Mouse (Mus musculus) kidney, embryonic 14.5 days (tissue): ENCODE measurements around the gene Trim10. TPM values are rescaled to one million over a fixed set of nuclear protein-coding genes. Genes with fewer than 3 reads are reported as not detected.

Experiments
- ATAC-seq: fragments of 200-750 bp; cut with Nextera tagmentation; 2 replicates; pipeline ENCODE4 v1.8.0; 2017; ENCODE audit warnings: moderate number of reproducible peaks, mild to moderate bottlenecking, moderate TSS enrichment, moderate library complexity; ENCODE audit not compliant: low FRiP score, low TSS enrichment
- H3K27ac ChIP-seq: fragments of 300-500 bp; sonication (generic); 2 replicates; pipeline ENCODE4 v1.5.1; 2014; ENCODE audit warnings: low read depth, mild to moderate bottlenecking, low read length, moderate library complexity, mixed read lengths
- H3K27me3 ChIP-seq: fragments of 300-500 bp; sonication (generic); 2 replicates; pipeline ENCODE4 v1.6.1; 2014; ENCODE audit warnings: mild to moderate bottlenecking, low read length; ENCODE audit not compliant: control insufficient read depth, insufficient read depth
- H3K36me3 ChIP-seq: fragments of 300-500 bp; sonication (generic); 2 replicates; pipeline ENCODE4 v1.6.1; 2014; ENCODE audit warnings: low read length, mixed read lengths; ENCODE audit not compliant: control insufficient read depth, insufficient read depth
- H3K4me1 ChIP-seq: fragments of 300-500 bp; sonication (generic); 2 replicates; pipeline ENCODE4 v1.6.1; 2014; ENCODE audit warnings: low read length, mixed read lengths; ENCODE audit not compliant: control insufficient read depth, insufficient read depth
- H3K4me2 ChIP-seq: fragments of 300-500 bp; sonication (generic); replicated peaks from 2 replicates; pipeline ENCODE4 v1.6.1; 2014; ENCODE audit warnings: low read depth, mild to moderate bottlenecking, low read length
- H3K4me3 ChIP-seq: fragments of 300-500 bp; sonication (generic); 2 replicates; pipeline ENCODE4 v1.5.1; 2014; ENCODE audit warnings: mild to moderate bottlenecking, low read length
- H3K9ac ChIP-seq: fragments of 300-500 bp; sonication (generic); 2 replicates; pipeline ENCODE4 v1.6.1; 2014; ENCODE audit warnings: low read depth, mild to moderate bottlenecking, low read length, moderate library complexity
- H3K9me3 ChIP-seq: fragments of 300-500 bp; sonication (generic); 2 replicates; pipeline ENCODE4 v1.6.1; 2016; ENCODE audit warnings: low read length; ENCODE audit not compliant: control insufficient read depth
- WGBS: fragments of 180-500 bp; shearing (Covaris S2); extraction: QIAGEN DNeasy Blood & Tissue Kit; methylation state at CpG from one replicate; pipeline ENCODE4 v1.1.7; 2014; 5-methylcytosine and 5-hydroxymethylcytosine counted together
- polyA plus RNA-seq: library from polyadenylated mRNA; unstranded; fragments of >200 nt; fragmentation: Nextera tagmentation; extraction: Ambion mirVana; gene quantifications from 2 replicates; pipeline ENCODE4 v1.2.1, GENCODE M21; 2014

Trim10 gene
- polyA plus RNA-seq, 1 experiment from 2014 or later = 2.9 TPM

DNA sequence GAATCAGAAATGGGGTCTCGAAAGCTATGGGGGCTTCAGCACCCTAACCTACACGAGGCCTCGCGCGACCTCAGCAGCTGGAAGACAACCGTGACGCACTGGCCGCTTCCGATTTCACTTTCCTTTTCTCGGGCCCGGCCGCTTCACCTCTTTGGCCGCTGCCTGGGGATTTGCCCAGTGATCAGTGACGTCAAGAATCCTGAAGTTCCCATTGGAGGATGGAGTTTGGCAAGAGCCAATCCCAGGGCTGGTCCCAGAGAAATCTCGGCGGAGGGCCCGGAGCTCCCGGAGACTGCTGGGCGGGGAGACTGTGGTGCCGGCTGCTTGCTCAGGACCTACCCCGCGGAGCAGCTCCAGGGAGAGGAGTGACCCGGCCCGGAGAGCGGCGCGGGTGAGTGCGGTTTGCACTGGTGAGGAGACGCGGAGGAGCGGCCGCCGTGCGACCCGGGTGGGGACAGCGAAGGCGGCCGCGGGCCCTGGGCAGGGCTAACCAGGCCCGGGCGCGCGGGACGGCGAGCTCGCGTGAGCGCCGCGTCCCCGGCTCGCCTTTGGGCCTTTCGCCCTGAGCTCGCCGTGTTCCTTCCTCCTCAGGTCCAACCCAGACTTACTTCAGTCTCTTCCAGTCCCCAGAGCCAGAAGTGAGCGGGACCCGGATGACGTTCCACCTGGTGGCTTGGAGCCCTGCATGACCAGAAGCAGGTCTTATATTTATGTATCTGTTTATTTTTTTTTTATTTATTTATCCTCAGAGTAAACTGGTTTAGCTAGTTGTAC is 32.3 kb upstream of the Trim10 start, which contains the start of gene Trim26:
TSS of gene Trim26 (plus strand) at position 261 of the 774 bp plus-strand sequence.
- Histone ChIP-seq H3K9me3 (no peaks in the 10 kb centered on the region), H3K9ac (peak within 1 kb of the TSS; percentile 87), H3K27me3 (no peaks in the 10 kb centered on the region), H3K27ac (peak within 1 kb of the TSS; percentile 92), H3K36me3 (no peaks in the 10 kb centered on the region), H3K4me3 (peak within 1 kb of the TSS; percentile 65), H3K4me1 (peaks cover 13% of the 10 kb centered on the region; the same call in 1 of the 2 replicates), H3K4me2 (peak within 1 kb of the TSS; percentile 63)
- under 1% methylated on average over 58 of the region's 58 CpGs for WGBS
- ATAC-seq = peak; percentile 99

- ATAC-seq = no peak
- no peak overlapping the region for H3K4me2 ChIP-seq
- H3K27me3 ChIP-seq = no peaks in the 10 kb centered on the region
- H3K9me3 ChIP-seq = no peaks in the 10 kb centered on the region
- H3K4me1 ChIP-seq = peaks cover 18% of the 10 kb centered on the region; the same call in 1 of the 2 replicates
- no peaks in the 10 kb centered on the region for H3K36me3 ChIP-seq
- WGBS = 82% methylated on average over 5 of the region's 5 CpGs
- no peak overlapping the region for H3K9ac ChIP-seq
- H3K27ac ChIP-seq = no peak overlapping the region
- no peak overlapping the region for H3K4me3 ChIP-seq
Measured at GRCm38 (mm10) chr17:36839001-36839400, 30.4 kb upstream of the Trim10 start.

GRCm38 (mm10) chr17:36839931-36840330 is 29.4 kb upstream of the Trim10 start:
- no peak overlapping the region for H3K9ac ChIP-seq
- H3K4me2 ChIP-seq = no peak overlapping the region
- H3K9me3 ChIP-seq = no peaks in the 10 kb centered on the region
- no peaks in the 10 kb centered on the region for H3K36me3 ChIP-seq
- 81% methylated on average over 3 of the region's 3 CpGs for WGBS
- H3K27ac ChIP-seq = no peak overlapping the region
- peaks cover 20% of the 10 kb centered on the region; the same call in 1 of the 2 replicates for H3K4me1 ChIP-seq
- no peaks in the 10 kb centered on the region for H3K27me3 ChIP-seq
- ATAC-seq = no peak
- H3K4me3 ChIP-seq = no peak overlapping the region

DNA sequence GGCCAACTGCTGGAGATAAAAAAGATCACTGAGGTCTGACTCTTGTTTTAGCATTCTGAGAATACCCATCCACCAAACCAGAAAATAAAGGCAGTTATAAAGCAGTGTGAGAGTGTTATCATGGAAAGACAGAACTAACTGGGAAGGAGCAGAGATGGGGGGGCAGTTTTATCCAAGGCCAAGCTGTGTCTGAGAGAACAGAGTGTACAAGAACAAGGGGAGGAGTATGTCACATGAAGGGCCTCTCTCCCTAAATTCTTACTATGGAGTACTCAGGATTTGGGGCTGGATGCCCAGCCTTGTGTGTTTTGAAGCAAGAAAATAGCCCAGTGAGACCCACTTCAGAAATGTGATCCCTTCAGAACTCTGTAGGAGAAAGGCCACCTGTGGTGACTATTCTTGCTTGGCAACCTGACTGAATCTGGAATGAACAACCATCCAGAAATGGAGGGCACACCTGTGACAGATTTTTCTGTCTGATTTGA is 28.4 kb upstream of the Trim10 start:
- Histone ChIP-seq H3K27me3 (no peaks in the 10 kb centered on the region), H3K4me2 (no peak overlapping the region), H3K9me3 (no peaks in the 10 kb centered on the region), H3K27ac (no peak overlapping the region), H3K4me1 (peaks cover 18% of the 10 kb centered on the region; the same call in 1 of the 2 replicates), H3K9ac (no peak overlapping the region), H3K36me3 (no peaks in the 10 kb centered on the region), H3K4me3 (no peak overlapping the region)
- ATAC-seq = no peak

- Histone ChIP-seq H3K9ac (no peak overlapping the region), H3K27me3 (no peaks in the 10 kb centered on the region), H3K27ac (no peak overlapping the region), H3K4me2 (no peak overlapping the region), H3K4me1 (peaks cover 7% of the 10 kb centered on the region; the same call in 1 of the 2 replicates), H3K4me3 (no peak overlapping the region), H3K9me3 (no peaks in the 10 kb centered on the region), H3K36me3 (peaks cover 4% of the 10 kb centered on the region; the same call in 1 of the 2 replicates)
- WGBS = 78% methylated on average over 7 of the region's 7 CpGs
- no peak for ATAC-seq
Measured at GRCm38 (mm10) chr17:36843696-36844095, 25.7 kb upstream of the Trim10 start.

DNA sequence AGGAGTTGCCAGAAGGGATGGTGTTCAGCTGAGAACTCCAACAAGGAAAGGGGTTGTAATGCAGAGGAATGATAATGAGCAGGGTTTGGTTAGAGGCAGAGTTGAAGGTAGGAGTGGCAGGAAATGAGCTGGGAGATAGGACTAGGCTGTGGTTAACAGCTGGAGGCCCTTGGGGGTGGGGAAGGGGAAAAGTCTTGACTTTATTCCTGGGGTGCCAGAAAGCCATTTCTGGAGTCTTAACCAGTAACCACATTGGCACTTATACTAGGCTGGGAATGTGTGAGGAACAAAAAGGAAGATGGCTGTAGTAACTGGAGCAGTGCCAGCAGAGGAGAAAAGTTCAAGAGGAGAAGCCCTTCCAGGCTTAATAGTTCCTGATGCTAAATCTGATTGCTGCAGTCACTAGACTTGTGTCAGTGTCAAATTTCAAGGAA is 25.1 kb upstream of the Trim10 start:
- no peak overlapping the region for H3K4me2 ChIP-seq
- no peak for ATAC-seq
- peaks cover 4% of the 10 kb centered on the region; the same call in 1 of the 2 replicates for H3K36me3 ChIP-seq
- H3K27ac ChIP-seq = no peak overlapping the region
- no peak overlapping the region for H3K4me3 ChIP-seq
- H3K27me3 ChIP-seq = no peaks in the 10 kb centered on the region
- H3K4me1 ChIP-seq = peaks cover 7% of the 10 kb centered on the region; the same call in 1 of the 2 replicates
- H3K9me3 ChIP-seq = no peaks in the 10 kb centered on the region
- no peak overlapping the region for H3K9ac ChIP-seq

DNA sequence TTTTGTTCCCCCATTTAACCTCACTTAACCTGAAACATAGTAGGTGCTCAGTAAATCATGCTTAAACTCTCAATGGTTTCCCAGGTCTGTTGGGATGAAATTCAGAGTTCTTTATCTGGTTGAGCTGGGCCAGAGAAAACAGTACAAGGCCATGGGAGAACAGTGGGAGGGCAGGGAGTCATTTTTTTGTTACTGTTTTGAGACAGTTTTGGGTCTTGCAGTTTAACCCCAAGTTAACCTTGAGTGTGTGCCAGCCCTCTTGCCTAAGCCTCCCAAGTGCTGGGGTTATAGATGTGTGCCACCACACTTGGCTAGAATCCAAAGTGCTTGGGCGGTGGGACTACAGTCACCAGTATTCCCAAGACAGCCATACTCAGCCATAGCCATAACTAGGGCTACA is 24.6 kb upstream of the Trim10 start:
- peaks cover 4% of the 10 kb centered on the region; the same call in 1 of the 2 replicates for H3K36me3 ChIP-seq
- no peak for ATAC-seq
- no peak overlapping the region for H3K4me3 ChIP-seq
- no peak overlapping the region for H3K4me2 ChIP-seq
- H3K4me1 ChIP-seq = peaks cover 7% of the 10 kb centered on the region; the same call in 1 of the 2 replicates
- WGBS = 69% methylated on average over 1 of the region's 1 CpGs
- no peaks in the 10 kb centered on the region for H3K9me3 ChIP-seq
- H3K9ac ChIP-seq = no peak overlapping the region
- H3K27ac ChIP-seq = no peak overlapping the region
- H3K27me3 ChIP-seq = no peaks in the 10 kb centered on the region

- H3K4me3 ChIP-seq = no peak overlapping the region
- H3K4me2 ChIP-seq = no peak overlapping the region
- H3K27me3 ChIP-seq = no peaks in the 10 kb centered on the region
- 82% methylated on average over 5 of the region's 5 CpGs for WGBS
- no peaks in the 10 kb centered on the region for H3K9me3 ChIP-seq
- peaks cover 35% of the 10 kb centered on the region for H3K36me3 ChIP-seq
- H3K4me1 ChIP-seq = peaks cover 3% of the 10 kb centered on the region; the same call in 1 of the 2 replicates
- H3K27ac ChIP-seq = no peak overlapping the region
- no peak overlapping the region for H3K9ac ChIP-seq
- no peak for ATAC-seq
Measured at GRCm38 (mm10) chr17:36848911-36849310, 20.5 kb upstream of the Trim10 start.

DNA sequence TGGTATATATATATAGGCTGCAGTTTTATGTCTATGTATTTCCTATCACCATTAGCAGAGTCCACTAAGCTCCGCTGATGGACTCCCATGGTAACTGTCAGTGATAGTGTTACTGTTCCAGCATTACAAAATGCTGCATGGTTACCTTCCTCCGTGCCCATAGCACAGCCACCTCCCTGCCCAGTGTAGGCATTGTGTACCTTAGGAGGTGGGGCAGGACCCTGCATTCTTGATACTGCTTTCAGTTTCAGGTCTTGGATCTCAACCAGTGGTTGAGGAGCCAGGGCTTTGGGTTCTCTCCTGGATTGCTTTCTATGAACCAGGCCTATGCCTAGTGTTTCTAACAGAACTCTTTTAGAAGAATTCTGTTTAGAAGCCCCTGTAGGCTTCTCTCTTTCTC is 19.4 kb upstream of the Trim10 start:
- Histone ChIP-seq H3K36me3 (peaks cover 42% of the 10 kb centered on the region), H3K4me1 (no peaks in the 10 kb centered on the region), H3K9ac (no peak overlapping the region), H3K4me3 (no peak overlapping the region), H3K27me3 (no peaks in the 10 kb centered on the region), H3K4me2 (no peak overlapping the region), H3K9me3 (no peaks in the 10 kb centered on the region), H3K27ac (no peak overlapping the region)
- ATAC-seq = no peak
- WGBS = 100% methylated on average over 2 of the region's 2 CpGs
